8 mouse cellular contexts compared by ENCODE assay signal in genomic region chr5:67847253-67848165, GRCm38 (mm10). TPM values are rescaled to one million over a fixed set of nuclear protein-coding genes. Genes with fewer than 3 reads are reported as not detected.
A peak's percentile ranks its signal among the peaks of the same experiment; 100 is the strongest.
DNase-seq lines count a peak whose midpoint lies in the region; ATAC-seq and TF ChIP-seq lines count a peak whose summit lies in the region.

Gene Atp8a1 (minus strand): TSS chr5:67847434.

- TF ChIP-seq CTCF in G1E (IDR thresholded peaks at IDR 0.05; ENCODE audit: low read depth, low read length) = no peak
- TF ChIP-seq CTCF in cerebellum, adult 2 months (IDR thresholded peaks at IDR 0.05; ENCODE audit: borderline replicate concordance, insufficient read depth, low read depth, low read length) = no peak
- no peak for TF ChIP-seq CTCF in forebrain, postnatal 0 days (IDR thresholded peaks at IDR 0.05; ENCODE audit: low read depth)
- peak; percentile 43; the same call in 1 of the 2 replicates for TF ChIP-seq CTCF in layer of hippocampus, adult 2 months (conservative IDR thresholded peaks at IDR 0.05)
- TF ChIP-seq CTCF in lung, adult 2 months (IDR thresholded peaks at IDR 0.05; ENCODE audit: insufficient read depth, low read length) = 0 out of 2 replicates have a peak, but pooled peaks have one; percentile 29

- peak within 1 kb of the TSS; percentile 83 for H3K4me3 ChIP-seq in G1E (ENCODE audit: low read depth, low read length)
- peak within 1 kb of the TSS; percentile 84 for H3K4me3 ChIP-seq in cerebellum, adult 2 months (replicated peaks; ENCODE audit: insufficient read depth, low read depth, low read length)
- peak within 1 kb of the TSS; percentile 98 for H3K4me3 ChIP-seq in forebrain, postnatal 0 days (ENCODE audit: low read depth, low read length)
- peak within 1 kb of the TSS; percentile 69 for H3K4me3 ChIP-seq in layer of hippocampus, adult 2 months
- peak within 1 kb of the TSS; percentile 86 for H3K4me3 ChIP-seq in lung, adult 2 months (replicated peaks; ENCODE audit: extremely low read depth, low read depth, low read length)
- H3K4me3 ChIP-seq in neural tube, embryonic 15.5 days (replicated peaks) = peak within 1 kb of the TSS; percentile 86

- no peaks in the 10 kb centered on the region for H3K27me3 ChIP-seq in G1E (ENCODE audit: insufficient read depth, low read length)
- no peaks in the 10 kb centered on the region for H3K27me3 ChIP-seq in cerebellum, adult 2 months (ENCODE audit: control insufficient read depth, insufficient read depth, low read length)
- H3K27me3 ChIP-seq in forebrain, postnatal 0 days (ENCODE audit: insufficient read depth, low read length) = no peaks in the 10 kb centered on the region
- no peaks in the 10 kb centered on the region for H3K27me3 ChIP-seq in neural tube, embryonic 15.5 days (replicated peaks)

- ATAC-seq in G1E (ENCODE audit: extremely low read depth, insufficient number of reproducible peaks, low FRiP score, poor library complexity, severe bottlenecking) = peak; percentile 59
- ATAC-seq in forebrain, postnatal 0 days = peak; percentile 96
- ATAC-seq in neural tube, embryonic 15.5 days (ENCODE audit: low FRiP score) = peak; percentile 95

- H3K9me3 ChIP-seq in G1E (replicated peaks) = no peaks in the 10 kb centered on the region
- no peaks in the 10 kb centered on the region for H3K9me3 ChIP-seq in forebrain, postnatal 0 days (ENCODE audit: low read length)
- H3K9me3 ChIP-seq in neural tube, embryonic 15.5 days (replicated peaks) = no peaks in the 10 kb centered on the region

- peak within 1 kb of the TSS; percentile 92 for H3K9ac ChIP-seq in forebrain, postnatal 0 days
- H3K9ac ChIP-seq in neural tube, embryonic 15.5 days (replicated peaks) = peak within 1 kb of the TSS; percentile 90

- peak within 1 kb of the TSS; percentile 75 for H3K27ac ChIP-seq in cerebellum, adult 2 months (ENCODE audit: insufficient read depth, low read length)
- H3K27ac ChIP-seq in forebrain, postnatal 0 days (ENCODE audit: low read depth, low read length) = peak within 1 kb of the TSS; percentile 91
- peak within 1 kb of the TSS; percentile 99 for H3K27ac ChIP-seq in layer of hippocampus, adult 2 months
- H3K27ac ChIP-seq in neural tube, embryonic 15.5 days (replicated peaks) = peak within 1 kb of the TSS; percentile 88

- H3K36me3 ChIP-seq in G1E (replicated peaks) = peaks cover 16% of the 10 kb centered on the region
- no peaks in the 10 kb centered on the region for H3K36me3 ChIP-seq in forebrain, postnatal 0 days (ENCODE audit: insufficient read depth)
- no peaks in the 10 kb centered on the region for H3K36me3 ChIP-seq in neural tube, embryonic 15.5 days

- TF ChIP-seq POLR2A in cerebellum, adult 2 months (IDR thresholded peaks at IDR 0.05; ENCODE audit: borderline replicate concordance, insufficient read depth, low read length) = peak; percentile 76
- TF ChIP-seq POLR2A in lung, adult 2 months (IDR thresholded peaks at IDR 0.05; ENCODE audit: borderline replicate concordance, extremely low read depth, low read depth, low read length) = peak; percentile 89

- WGBS in cerebellum, adult 2 months = under 1% methylated on average over 64 of the region's 64 CpGs
- under 1% methylated on average over 55 of the region's 64 CpGs for WGBS in forebrain, postnatal 0 days
- WGBS in lung, adult 2 months = under 1% methylated on average over 61 of the region's 64 CpGs
- under 1% methylated on average over 51 of the region's 64 CpGs for WGBS in neural tube, embryonic 15.5 days

- DNase-seq in G1E (ENCODE audit: low spot score) = peak; percentile 81
- peak; percentile 99 for DNase-seq in cerebellum, adult 2 months
- peak; percentile 97 for DNase-seq in forebrain, postnatal 0 days
- DNase-seq in heart, postnatal 4 days = peak; percentile 99
- peak; percentile 99 for DNase-seq in layer of hippocampus, adult 2 months (ENCODE audit: low spot score in 2 of 2)
- peak; percentile 99 for DNase-seq in lung, adult 2 months
- DNase-seq in testis, postnatal 10 days (ENCODE audit: low spot score) = peak; percentile 99

- H3K4me2 ChIP-seq in forebrain, postnatal 0 days (ENCODE audit: low read depth) = peak within 1 kb of the TSS; percentile 93
- peak within 1 kb of the TSS; percentile 73 for H3K4me2 ChIP-seq in neural tube, embryonic 15.5 days

- H3K4me1 ChIP-seq in G1E (ENCODE audit: insufficient read depth, low read depth, low read length) = peaks cover 62% of the 10 kb centered on the region
- peaks cover 6% of the 10 kb centered on the region; the same call in 1 of the 2 replicates for H3K4me1 ChIP-seq in cerebellum, adult 2 months (ENCODE audit: control insufficient read depth, insufficient read depth, low read length)
- peaks cover 30% of the 10 kb centered on the region for H3K4me1 ChIP-seq in forebrain, postnatal 0 days (ENCODE audit: insufficient read depth)
- no peaks in the 10 kb centered on the region; the same call in none of the 2 replicates for H3K4me1 ChIP-seq in lung, adult 2 months (ENCODE audit: control insufficient read depth, insufficient read depth, low read length)
- H3K4me1 ChIP-seq in neural tube, embryonic 15.5 days = peaks cover 49% of the 10 kb centered on the region

RNA-seq across cellular contexts. Expression of gene Atp8a1, which starts in this region (rescaled TPM):
- total RNA-seq in G1E (2014; fragmentation: Nextera tagmentation) = 156 and 177 TPM in 2 replicates
- total RNA-seq in G1E (2017) = 75.0 and 81.3 TPM in 2 replicates
- 13.5 and 14.8 TPM in 2 replicates for polyA plus RNA-seq in G1E (2012)
- 56.1 and 60.9 TPM in 2 replicates for polyA plus RNA-seq in cerebellum, adult 2 months (2012; rRNA removed)
- total RNA-seq in forebrain, postnatal 0 days (2014; rRNA removed) = 75.7 and 83.8 TPM in 2 replicates
- polyA plus RNA-seq in forebrain, postnatal 0 days (2015; fragmentation: Nextera tagmentation; extraction: Ambion mirVana) = 25.7 and 30.9 TPM in 2 replicates
- total RNA-seq in heart, postnatal 4 days (2021) = 10 to 100 TPM; 16.3 to 19.4 TPM
- 100 to 1,000 TPM; 175 to 184 TPM for total RNA-seq in layer of hippocampus, adult 2 months (2021)
- 75.7 and 171 TPM in 2 replicates for polyA plus RNA-seq in lung, adult 2 months (2012; rRNA removed)
- polyA plus RNA-seq in neural tube, embryonic 15.5 days (2015; fragmentation: Nextera tagmentation; extraction: Ambion mirVana) = 50.7 and 56.5 TPM in 2 replicates

Comparison
In these comparisons a context has a peak if more than half of its experiments do, and no peak if none do; other contexts are left out.
1. Peak in every context shown above with its lines: DNase-seq, ATAC-seq, H3K4me3 ChIP-seq and H3K27ac ChIP-seq.
2. CTCF ChIP-seq: peak in layer of hippocampus, adult 2 months (single experiment) and lung, adult 2 months (single experiment); none in G1E (single experiment), cerebellum, adult 2 months (single experiment) and forebrain, postnatal 0 days (single experiment).